Mouse (Mus musculus) kidney, adult 2 months (tissue): ENCODE results near the gene Galntl6.

Source experiments
- CTCF ChIP-seq: fragments of 200-500 bp; conservative IDR thresholded peaks from 2 replicates; pipeline ENCODE4 v1.5.1; 2011; ENCODE audit warnings: low read depth, mild to moderate bottlenecking, control low read depth, low read length, moderate library complexity, mixed read lengths; ENCODE audit not compliant: insufficient read depth, insufficient read length
- POLR2A ChIP-seq: fragments of 200-500 bp; IDR thresholded peaks from one replicate; pipeline ENCODE4 v1.6.1; 2011; ENCODE audit warnings: low read depth, low read length, control low read depth

- TF ChIP-seq POLR2A (no peak), CTCF (no peak)
Observed at GRCm38 (mm10) chr8:58912840-58913639, 600 bp upstream of the Galntl6 start.
